Mouse (Mus musculus) gastrocnemius, postnatal 10 days (tissue): ENCODE results near the gene Thpo. TPM values are rescaled to one million over a fixed set of nuclear protein-coding genes. Genes with fewer than 3 reads are reported as not detected.

Experiments used
- total RNA-seq, 2 experiments: library from RNA; stranded (reverse); gene quantifications; 2 replicates each; pipeline ENCODE4 v1.2.3; 2021

The Thpo gene
- total RNA-seq, 2 experiments from 2014 or later = 0.63 to 1.3 TPM

Other genes starting within 250 kb of the Thpo start
- 10 to 100 TPM; 45.1 to 46.1 TPM for gene Eif2b5, start 235.7 kb downstream of the Thpo start, total RNA-seq
- gene Dvl3, start 217.5 kb downstream of the Thpo start, total RNA-seq = 10 to 100 TPM; 36.3 to 44.4 TPM
- gene Ap2m1, start 199.0 kb downstream of the Thpo start, total RNA-seq = 100 to 1,000 TPM; 170 to 199 TPM
- gene Abcf3, start 185.9 kb downstream of the Thpo start, total RNA-seq = 10 to 100 TPM; 51.8 to 52.5 TPM
- under 1 TPM; 0.07 to 0.16 TPM for gene Vwa5b2, start 145.0 kb downstream of the Thpo start, total RNA-seq
- 1 to 10 TPM; 4.8 to 5.7 TPM for gene Eef1akmt4, start 122.9 kb downstream of the Thpo start, total RNA-seq
- gene Gm49333, start 122.9 kb downstream of the Thpo start, total RNA-seq = under 1 TPM; 0.09 to 0.42 TPM
- gene Alg3, start 122.8 kb downstream of the Thpo start, total RNA-seq = 10 to 100 TPM; 10.6 to 11.5 TPM
- gene Camk2n2, start 113.2 kb downstream of the Thpo start, total RNA-seq = 1 to 10 TPM; 2.6 to 3.0 TPM
- under 1 TPM in 1 of 2 experiments, not detected in 1; 0.63 TPM for gene Ece2, start 104.7 kb downstream of the Thpo start, total RNA-seq
- gene Psmd2, start 82.9 kb downstream of the Thpo start, total RNA-seq = 100 to 1,000 TPM; 175 to 178 TPM
- gene Eif4g1, start 66.2 kb downstream of the Thpo start, total RNA-seq = 100 to 1,000 TPM; 324 to 334 TPM
- gene Fam131a, start 41.3 kb downstream of the Thpo start, total RNA-seq = 10 to 100 TPM; 28.0 to 29.8 TPM
- gene Polr2h, start 16.8 kb downstream of the Thpo start, total RNA-seq = 10 to 100 TPM; 11.6 to 13.5 TPM
- gene Clcn2, start 16.8 kb downstream of the Thpo start, total RNA-seq = 1 to 10 TPM; 2.3 to 3.2 TPM
- gene Chrd, start 1.4 kb downstream of the Thpo start, total RNA-seq = 1 to 10 TPM; 5.2 to 6.3 TPM